Mouse (Mus musculus) cerebellum, adult 9-10 months (tissue): Measurements from ENCODE around the gene Nat8f5.
"Not testable (repeated sequence)": the region's sequence is repeated elsewhere in the genome, so short reads cannot be mapped to it uniquely, and the experiment has no call there.

ENCODE experiments used
- DNase-seq: peaks from one replicate; pipeline ENCODE4 v3.0.0; 2022

The Nat8f5 gene

GRCm38 (mm10) chr6:85820837-85821236 lies at the start of gene Nat8f5, which contains the start of gene Nat8f6:
Gene Nat8f5 (minus strand): TSS chr6:85820972.
Gene Nat8f6 (minus strand): TSS chr6:85820954.
- no peak for DNase-seq

- DNase-seq, result not testable (repeated sequence)
These were observed 48.2 kb upstream of the Nat8f5 start, which contains the start of gene Nat8f2 for GRCm38 (mm10) chr6:85869006-85869405. Gene Nat8f2 (minus strand): TSS chr6:85869158.

DNA sequence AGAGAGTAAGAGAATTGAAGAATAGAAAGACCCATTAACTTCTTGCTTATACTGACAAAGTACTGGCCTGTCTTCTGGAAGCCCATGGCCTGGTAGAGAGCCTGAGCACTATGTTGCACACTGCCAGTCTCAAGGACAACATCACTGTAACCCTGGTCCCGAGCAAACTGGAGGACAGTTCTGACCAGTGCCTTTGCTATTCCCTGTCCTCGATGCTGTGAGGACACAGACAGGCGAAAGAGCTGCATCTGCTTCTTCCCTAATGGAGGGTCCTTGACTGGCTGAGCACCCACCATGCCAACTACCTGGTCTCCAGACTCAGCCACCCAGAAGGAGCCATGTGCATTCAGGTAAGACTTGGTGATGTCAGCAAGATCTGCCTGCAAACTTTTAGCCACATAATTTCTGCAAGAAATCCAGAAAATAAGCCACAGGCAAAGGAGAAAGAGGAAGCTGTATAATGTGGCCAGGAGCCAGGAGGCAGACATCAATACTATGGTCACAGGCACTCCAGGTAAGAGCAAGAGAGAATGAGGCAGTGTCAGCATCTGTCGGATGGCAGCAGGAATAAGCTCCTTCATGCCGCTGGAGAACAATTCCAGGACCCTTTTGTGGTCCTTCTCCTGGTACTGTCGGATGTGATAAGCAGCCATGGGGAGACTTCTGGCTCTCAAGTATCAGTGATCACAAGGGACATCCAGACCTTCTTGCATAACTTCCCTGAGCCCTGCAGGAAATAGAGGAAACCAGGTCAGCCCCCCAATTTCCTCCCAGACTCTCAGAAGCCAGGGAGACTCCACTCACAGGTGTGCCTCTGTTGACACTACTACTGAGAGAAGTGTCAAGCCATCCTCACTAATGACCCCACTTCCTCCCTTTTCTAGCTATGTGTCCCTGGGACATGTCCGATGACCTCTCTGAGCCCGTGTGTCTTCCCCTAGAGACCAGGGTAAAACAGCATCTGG lies 47.2 kb upstream of the Nat8f5 start:
- no peak for DNase-seq

DNA sequence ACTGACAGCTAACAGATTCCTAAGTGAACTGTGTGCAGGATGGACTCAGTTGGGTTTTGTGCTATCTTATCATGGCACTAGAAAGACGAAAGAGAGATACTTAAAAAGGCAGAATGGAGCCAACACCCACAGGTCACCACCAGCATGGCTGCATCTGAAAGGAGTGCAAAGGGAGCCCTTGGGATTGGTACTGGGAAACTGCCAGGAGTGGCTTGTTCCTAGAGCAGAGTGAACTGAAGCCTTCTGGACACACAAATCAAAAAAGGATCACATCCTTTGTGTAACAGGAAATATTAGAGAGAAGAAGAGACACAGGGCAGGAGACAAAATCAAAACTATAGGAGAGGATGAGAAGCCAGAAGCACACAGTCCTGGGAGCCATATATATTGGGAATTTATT lies 46.2 kb upstream of the Nat8f5 start:
- not testable (repeated sequence) for DNase-seq

DNA sequence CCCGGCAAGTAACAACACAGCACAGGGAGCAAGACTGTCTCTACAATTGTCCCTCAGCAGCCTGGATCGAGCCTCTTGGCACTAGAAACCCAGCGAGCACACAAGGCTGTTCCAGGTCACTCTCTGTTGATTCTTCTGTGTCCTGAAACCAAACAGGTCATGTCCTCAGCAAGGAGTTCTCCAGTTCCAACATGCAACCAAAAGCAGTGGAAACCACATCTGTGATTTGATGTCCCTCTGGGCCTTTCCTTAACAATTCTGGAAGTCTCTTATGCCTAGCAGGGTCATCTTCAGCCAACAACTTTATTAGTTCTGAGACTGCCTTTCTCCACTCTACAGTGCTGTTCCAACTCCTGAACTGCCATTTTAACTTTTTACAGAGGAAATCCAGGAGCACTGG lies 45.4 kb upstream of the Nat8f5 start:
- DNase-seq, result not testable (repeated sequence)

DNA sequence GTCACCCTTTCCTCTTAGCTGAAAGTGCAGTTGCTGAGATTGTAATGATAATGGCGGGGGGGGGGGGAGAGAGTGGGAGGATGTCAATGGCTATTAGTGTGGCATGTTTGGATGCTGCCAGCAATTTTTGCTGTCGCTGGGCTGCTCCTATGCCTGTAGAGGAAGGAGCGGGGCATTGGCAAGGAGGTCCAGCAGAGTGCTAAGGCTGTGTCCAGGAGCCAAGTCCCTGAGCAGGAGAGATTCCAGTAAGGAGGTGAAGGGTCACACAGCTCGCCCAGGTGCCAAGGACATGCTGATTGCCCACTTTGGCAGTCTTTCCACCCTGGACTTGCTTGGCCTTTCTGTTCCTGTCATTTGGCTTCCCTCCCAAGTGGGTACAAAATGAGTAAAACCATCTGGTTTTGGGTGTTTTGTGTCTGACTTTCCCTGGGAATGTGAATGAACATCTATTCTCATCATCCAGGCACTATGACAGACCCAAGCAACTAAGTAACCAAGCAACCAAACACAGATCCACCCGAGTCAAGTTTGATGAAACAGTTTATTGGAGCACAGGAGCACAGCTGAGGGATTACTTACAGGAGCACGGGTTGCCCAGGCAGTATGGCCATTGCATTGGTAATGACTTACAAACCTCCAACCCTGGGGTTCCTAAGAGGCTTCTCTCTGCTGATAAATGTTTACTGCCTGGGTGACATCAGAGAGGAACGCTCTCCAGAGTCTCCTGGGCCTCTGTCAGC lies 44.3 kb upstream of the Nat8f5 start:
- DNase-seq, result peak; percentile 14

DNA sequence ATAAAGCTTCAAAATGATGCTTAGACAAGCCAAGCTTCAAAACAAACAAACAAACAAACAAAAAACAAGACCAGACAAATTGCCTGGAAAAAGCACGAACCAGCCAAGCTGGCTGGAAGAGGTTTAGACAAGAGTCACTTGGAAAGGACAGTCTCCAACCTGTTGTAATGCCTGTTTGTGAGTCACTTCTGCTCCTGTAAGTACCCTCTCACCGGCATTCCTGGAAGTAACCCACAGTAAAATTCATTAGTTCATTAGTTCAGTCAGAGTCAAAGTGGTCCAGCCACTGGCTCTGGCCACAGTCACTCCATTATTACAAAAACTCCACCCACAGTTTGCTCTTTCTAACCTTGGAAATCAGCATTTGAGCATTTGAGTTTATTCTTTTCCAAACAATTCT lies 43.1 kb upstream of the Nat8f5 start:
- DNase-seq, result no peak

DNA sequence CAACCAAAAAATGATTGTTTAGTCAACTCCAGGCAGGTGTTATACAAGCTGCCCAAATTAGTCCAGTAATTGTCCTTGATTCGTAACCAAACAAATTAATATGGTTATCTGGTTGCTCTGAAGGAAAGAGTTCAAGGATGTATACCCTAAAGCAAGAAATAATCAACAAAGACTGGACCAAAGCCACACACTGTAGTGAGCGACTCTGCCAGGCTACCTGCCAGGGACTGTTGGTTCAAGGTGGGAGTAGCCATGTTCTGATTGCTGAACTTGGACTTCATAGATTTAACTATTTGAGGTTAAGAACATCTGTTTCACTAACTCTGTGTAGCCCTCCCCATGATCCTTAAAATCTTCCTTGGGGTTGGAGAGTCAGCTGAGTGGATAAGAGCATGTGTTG lies 42.4 kb upstream of the Nat8f5 start:
- DNase-seq, result no peak

DNA sequence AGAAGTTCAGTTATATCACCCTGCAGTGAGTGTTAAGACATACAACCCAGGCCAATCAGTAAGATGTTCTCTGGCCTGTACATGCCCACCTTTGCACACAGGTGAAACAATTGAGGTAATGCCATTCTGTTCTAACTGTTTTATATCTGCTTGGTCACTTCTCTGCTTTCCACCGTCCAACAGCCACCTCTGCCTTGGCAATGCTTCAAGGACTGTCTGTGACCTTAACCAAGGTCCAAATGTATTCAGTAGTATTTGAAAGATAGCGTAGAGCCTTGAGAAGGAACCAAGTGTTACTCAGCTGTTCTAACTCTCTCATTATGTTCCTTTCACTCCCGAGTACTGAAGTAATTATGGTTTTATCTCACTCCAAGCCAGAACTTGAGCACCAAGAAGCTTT lies 41.8 kb upstream of the Nat8f5 start:
- no peak for DNase-seq

DNA sequence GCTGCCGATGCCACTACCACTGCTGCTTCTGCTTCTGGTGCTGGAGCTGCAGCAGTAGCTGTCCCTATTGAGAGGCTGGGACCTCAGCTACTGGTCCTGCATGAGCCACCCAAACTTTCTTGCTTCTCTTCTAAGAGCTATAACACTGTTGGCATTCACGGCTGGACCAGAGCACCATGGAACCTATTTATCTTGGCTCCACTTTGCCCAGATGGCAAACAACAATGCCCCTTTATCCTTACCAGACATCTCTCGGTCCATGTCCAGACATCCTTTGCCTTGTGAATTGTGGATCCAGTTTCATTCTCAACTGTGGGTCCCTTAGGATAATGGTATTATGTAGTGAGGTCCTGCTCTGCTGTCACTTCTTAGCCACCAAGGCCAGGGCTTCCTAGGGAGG lies 40.5 kb upstream of the Nat8f5 start:
- no peak for DNase-seq

GRCm38 (mm10) chr6:85856194-85856678 lies 35.5 kb upstream of the Nat8f5 start:
- peak; percentile 53 for DNase-seq

- DNase-seq, result no peak
These were observed 32.7 kb upstream of the Nat8f5 start for GRCm38 (mm10) chr6:85853481-85853880.

- no peak for DNase-seq
These were observed 30.4 kb upstream of the Nat8f5 start for GRCm38 (mm10) chr6:85851062-85851773.

DNA sequence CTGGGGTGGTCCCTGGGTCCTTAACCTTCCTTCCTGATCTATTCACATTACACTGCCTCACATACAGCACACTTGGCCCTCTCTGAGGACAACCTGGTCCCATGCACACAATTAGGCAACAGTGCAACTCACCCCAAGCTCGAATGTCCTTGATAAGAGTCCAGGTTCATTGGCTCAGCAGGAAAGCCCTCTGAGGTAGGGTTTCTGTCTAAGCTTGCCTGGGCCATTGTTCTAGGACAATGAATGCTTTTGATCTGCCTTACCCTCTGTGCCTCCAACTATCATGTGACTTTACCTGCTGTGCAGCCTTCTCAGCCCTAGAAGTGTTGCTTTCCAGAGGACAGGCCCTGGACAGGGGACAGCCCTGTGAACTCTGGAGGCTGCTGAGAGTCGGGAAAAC lies 28.5 kb upstream of the Nat8f5 start:
- no peak for DNase-seq

- DNase-seq, result no peak
These were observed 27.4 kb upstream of the Nat8f5 start for GRCm38 (mm10) chr6:85848140-85848539.

DNA sequence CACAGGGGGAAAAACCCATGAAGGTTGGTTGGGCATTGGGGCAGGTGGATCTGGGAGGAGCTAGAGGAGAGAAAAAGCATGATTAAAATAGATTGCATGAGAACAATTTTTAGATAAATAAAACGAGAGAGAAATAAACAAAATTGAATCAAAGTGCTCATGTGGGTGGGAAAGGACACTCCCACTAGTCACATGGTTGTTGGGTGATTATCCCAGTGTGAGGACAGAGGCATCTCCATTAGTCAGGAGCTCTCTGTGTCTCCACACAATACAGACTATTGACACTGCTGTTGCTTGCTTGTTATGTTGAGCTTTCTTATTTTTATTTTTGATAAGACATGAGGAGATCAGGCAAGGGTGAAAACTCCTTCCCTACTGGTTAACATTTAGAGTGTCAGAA lies 26.1 kb upstream of the Nat8f5 start:
- no peak for DNase-seq

GRCm38 (mm10) chr6:85843677-85844458 lies 23.1 kb upstream of the Nat8f5 start:
- not testable (repeated sequence) for DNase-seq

DNA sequence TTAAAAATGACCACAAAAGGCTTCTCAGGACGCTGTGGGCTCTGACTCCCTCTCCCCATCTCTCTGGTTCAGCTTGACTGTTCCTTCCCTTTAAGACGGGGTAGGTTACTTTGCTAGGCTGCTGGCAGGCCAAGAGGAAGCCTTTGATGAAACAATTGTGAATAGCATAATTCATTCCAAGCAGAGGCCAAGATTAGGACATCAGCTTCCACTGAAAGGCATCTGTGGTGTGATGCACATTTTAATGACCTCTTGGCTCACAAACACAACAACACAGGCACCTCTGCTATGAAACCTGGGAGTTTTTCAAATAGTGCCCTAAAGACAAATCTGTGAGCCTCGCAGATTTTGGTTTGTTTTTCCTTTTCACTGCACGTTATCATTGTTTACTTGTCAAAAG lies 19.2 kb upstream of the Nat8f5 start:
- peak; percentile 34 for DNase-seq

GRCm38 (mm10) chr6:85838674-85839073 lies 17.9 kb upstream of the Nat8f5 start:
- DNase-seq, result no peak

GRCm38 (mm10) chr6:85837307-85837706 lies 16.5 kb upstream of the Nat8f5 start:
- peak; percentile 31 for DNase-seq

GRCm38 (mm10) chr6:85836827-85837226 lies 16.1 kb upstream of the Nat8f5 start:
- peak; percentile 38 for DNase-seq

GRCm38 (mm10) chr6:85836098-85836497 lies 15.3 kb upstream of the Nat8f5 start:
- DNase-seq, result not testable (repeated sequence)
